Mouse (Mus musculus): ENCODE results near the gene Nod1.

DNA sequence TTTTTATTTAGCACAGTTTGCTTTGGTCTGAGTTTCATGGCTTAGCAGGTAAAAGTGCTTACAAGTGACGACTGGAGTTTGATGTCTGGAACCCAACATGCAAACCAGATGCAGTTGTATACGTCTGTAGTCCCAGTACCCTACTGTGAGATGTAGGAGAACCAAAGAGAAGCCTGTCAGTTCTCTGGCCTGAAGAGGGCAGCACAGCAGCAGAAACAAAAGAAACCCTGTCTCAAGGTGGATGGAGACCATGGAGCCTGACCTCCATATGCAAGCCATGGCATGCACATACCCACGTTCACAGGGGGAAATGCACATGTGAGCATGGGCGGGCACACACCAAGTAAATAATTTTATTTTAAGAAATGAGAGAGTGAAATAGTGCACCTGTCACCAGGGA, 54.9 kb downstream of the Nod1 start:
- TF ChIP-seq CTCF (IDR thresholded peaks at IDR 0.05; ENCODE audit: low read depth), result peak; percentile 88
- TF ChIP-seq EP300 (IDR thresholded peaks at IDR 0.05; ENCODE audit: low read depth), result no peak

Data from heart, postnatal 0 days (tissue).